Mouse (Mus musculus) retina, embryonic 14.5 days (tissue): ENCODE results near the gene Dmtf1.

Experiments
- DNase-seq: peaks from one replicate; pipeline ENCODE4 v3.0.0-alpha.2; 2015; ENCODE audit warnings: low spot score

Gene Dmtf1

DNA sequence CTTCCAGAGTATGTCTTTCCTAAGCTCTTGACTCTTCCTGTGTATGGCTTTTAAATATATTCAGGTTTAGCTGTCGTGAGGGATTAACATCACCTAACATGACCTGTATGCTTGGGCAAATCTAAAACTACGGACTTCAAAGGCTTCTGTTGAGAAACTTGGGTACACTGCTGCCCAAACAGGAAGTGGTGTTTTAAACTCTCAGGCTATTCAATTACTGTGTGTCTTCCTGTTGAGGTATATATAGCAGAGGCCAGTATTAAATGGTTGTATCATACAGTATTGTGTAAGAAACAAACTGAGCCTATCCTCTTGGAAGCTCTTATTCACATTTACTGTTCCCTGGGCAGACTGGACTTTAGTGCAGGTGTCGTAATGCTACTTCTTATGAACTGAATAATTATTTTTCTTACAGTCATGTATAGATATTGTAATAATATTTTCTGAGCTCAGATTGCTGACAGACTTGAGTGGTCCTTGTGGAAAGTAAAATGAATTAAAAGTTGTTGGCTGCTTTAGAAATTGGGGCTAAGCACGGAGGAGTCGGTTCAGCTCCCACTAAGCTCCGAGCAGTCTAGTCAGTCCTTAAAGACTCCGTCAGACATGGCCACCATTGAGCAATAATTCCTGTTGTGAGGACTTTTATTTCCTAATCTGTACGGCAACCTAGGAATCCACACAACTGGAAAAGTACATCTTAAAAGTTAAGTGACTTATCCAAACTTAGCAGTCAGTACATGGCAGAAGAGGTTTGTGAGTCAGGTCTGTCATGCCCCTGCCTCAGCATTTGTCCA lies 54.1 kb downstream of the Dmtf1 start:
- DNase-seq, result no peak

DNA sequence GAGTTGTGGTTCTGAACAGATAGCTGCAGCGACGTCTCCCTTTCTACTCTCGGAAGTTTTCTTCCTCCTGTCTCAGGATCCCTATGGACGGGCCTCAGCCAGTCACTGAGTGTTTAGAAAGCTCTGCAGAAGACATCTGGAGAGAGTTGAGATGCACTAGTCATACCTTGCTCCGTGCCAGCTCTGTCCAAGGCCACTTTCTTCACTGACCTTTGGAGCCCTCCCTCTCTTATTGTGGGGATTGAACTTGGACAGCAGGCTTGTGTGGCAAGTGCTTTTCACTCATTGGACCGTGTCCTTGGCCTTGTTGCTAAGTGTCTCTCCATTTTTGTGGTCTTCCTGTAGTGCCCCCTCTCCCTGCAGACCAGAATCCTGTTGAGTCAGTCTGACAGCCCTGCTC lies 54.8 kb downstream of the Dmtf1 start:
- DNase-seq, result no peak

GRCm38 (mm10) chr5:9103958-9104357 lies 57.6 kb downstream of the Dmtf1 start:
- DNase-seq, result no peak

DNA sequence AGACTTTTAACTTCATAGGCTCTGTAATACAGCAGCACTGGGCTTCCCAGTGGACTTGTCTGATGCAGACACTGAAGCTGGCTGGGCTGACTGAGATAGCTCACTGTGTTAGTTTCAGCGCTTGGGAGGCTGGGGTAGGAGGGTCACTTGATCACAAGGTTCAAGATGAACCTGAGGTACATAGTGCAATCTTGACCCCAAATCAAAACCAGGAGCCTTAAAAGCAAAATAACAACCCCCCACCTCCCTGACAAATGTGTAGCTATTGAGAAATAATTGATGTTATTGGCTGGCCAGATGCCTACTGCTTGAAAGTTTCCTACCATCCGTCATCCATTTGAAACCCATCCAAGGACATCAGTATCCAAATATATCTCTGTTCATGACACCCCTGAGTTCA lies 58.9 kb downstream of the Dmtf1 start:
- no peak for DNase-seq

- DNase-seq, result peak; percentile 55
Observed at GRCm38 (mm10) chr5:9100849-9101801, 60.5 kb downstream of the Dmtf1 start.

GRCm38 (mm10) chr5:9100207-9100848 lies 61.2 kb downstream of the Dmtf1 start, which contains the start of gene Tmem243:
TSS of gene Tmem243 (plus strand) at chr5:9100668.
- peak; percentile 93 for DNase-seq

DNA sequence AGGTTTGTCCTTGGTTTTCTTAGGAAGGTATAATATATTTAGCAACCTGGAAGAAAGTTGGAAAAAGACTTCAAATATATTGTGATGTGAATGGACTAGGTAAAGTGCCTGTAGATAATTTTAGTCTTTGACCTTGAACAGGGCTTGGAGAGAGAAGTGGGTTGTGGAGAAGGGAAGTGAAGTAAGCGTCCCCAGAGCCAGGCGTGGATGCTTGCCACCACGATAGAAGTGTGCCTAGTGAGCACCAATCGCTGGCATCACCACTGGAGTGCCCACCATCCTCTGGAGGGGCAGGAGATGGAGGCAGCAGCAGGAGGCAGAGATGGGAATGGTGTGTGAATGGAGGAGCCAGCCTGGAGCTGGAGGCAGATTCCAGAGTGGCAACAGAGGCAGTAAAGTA lies 68.1 kb downstream of the Dmtf1 start:
- DNase-seq, result no peak

GRCm38 (mm10) chr5:9092716-9093115 lies 68.9 kb downstream of the Dmtf1 start:
- DNase-seq, result no peak

DNA sequence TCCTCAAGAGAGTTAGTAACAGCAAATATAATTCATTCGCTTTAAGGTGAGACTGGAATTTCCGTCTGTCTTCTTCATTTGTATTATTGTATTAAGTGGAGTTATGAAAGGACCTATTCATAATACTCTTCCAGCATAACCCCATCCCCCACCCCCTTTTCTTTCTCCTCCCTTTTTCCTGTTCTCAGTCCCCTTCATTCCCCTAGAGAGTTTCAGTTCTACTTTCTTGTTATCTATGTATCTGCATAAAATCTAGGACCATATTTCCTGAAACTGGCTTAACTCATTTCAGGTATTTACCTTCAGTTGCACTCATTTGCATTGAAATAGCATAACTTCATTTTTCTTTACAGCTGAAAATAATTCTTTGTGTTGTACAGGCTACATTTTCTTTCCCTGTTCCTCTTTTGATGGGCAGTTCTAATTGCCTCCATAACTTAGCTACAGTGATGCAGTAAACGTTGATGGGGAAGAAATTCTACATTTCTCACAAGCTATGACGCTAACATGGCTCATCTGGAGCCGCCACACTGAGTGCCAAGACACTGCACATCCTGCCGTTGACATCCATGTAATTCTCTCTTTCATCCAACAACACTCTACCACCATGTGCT lies 71.0 kb downstream of the Dmtf1 start:
- no peak for DNase-seq

DNA sequence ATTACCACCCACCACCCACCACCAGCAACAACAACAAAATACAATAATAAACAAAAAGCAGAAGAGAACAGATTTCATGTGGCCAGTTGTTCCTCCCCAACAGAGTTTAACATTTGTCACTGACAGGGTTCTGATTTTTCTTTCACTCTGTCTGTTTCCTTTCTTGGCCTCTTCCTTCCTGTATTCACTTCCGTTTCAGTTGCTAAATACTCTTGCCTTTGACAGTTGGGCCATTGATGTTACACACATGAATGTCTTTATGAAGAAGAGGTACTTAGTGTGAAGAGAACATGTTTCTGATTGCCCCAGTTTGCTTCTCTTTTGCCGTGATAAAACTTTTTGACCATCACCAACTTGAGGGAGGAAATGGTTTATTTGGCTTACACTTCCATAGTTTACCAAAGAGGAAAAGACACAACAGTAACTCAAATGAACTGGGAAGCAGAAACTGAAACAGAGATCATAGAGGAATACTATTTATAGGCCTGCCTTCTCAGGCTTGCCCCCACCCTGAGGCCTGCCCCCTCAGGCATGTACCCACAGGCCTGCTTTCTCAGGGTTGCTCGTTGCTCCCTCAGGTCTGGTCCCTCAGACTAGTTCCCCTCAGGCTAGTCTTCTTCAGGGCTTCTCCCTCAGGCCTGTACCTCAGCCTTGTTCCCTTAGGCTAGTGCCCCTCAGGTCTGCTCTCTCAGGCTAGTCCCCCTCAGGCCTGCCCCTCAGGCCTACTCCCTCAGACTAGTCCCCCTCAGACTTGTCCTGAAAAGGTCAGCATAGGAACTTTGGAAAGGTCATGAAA lies 74.5 kb downstream of the Dmtf1 start:
- DNase-seq, result no peak

- no peak for DNase-seq
Observed at GRCm38 (mm10) chr5:9079773-9080501, 81.6 kb downstream of the Dmtf1 start.

GRCm38 (mm10) chr5:9073177-9073854 lies 88.3 kb downstream of the Dmtf1 start:
- peak; percentile 52 for DNase-seq

- no peak for DNase-seq
Observed at GRCm38 (mm10) chr5:9071360-9071759, 90.2 kb downstream of the Dmtf1 start.

GRCm38 (mm10) chr5:9069599-9070209 lies 91.9 kb downstream of the Dmtf1 start:
- no peak for DNase-seq

GRCm38 (mm10) chr5:9068886-9069285 lies 92.7 kb downstream of the Dmtf1 start:
- DNase-seq, result no peak
